8 mouse cellular contexts compared by ENCODE assay signal in the genomic region with DNA sequence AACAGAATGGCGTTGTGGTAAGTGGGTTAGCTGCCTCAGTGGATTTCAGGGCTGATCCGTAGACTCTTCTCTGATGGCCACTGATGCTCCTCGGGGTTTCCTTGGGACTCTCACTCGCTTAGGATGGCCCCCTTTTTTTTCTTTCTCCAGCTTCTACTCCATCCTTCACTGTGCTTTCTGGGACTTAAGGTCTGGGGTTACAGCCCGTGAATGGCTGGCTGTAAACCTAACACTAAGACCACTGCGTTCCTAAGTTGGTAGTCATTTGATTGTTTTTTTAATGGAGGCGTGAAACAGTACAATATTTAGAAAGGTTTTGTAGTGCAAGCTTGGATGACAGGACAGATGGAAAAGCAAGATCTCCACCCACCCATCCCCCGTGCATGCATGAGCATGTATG. TPM values are rescaled to one million over a fixed set of nuclear protein-coding genes. Genes with fewer than 3 reads are reported as not detected.
DNase-seq lines count a peak whose midpoint lies in the region; ATAC-seq and TF ChIP-seq lines count a peak whose summit lies in the region.

No protein-coding gene starts in this region.

- H3K4me3 ChIP-seq in ES-E14 (ENCODE audit: insufficient read depth in 1 of 2, low read depth in 1 of 2, low read length in 2 of 2, poor library complexity in 1 of 2, severe bottlenecking in 1 of 2) = peak overlapping the region; percentile 84 to 90; a peak in 3 of 4 replicates
- H3K4me3 ChIP-seq in forebrain, postnatal 0 days (ENCODE audit: low read depth, low read length) = peak overlapping the region; percentile 95
- peak overlapping the region; percentile 56; the same call in 1 of the 2 replicates for H3K4me3 ChIP-seq in macrophage (ENCODE audit: inconsistent target)

- peaks cover 12% of the 10 kb centered on the region; the same call in 1 of the 2 replicates for H3K79me2 ChIP-seq in macrophage (ENCODE audit: inconsistent target)

- ATAC-seq in forebrain, postnatal 0 days = no peak

- no peaks in the 10 kb centered on the region for H3K27me3 ChIP-seq in forebrain, postnatal 0 days (ENCODE audit: insufficient read depth, low read length)

- no peaks in the 10 kb centered on the region for H3K9me3 ChIP-seq in ES-E14 (ENCODE audit: control insufficient read depth, insufficient read depth, low read depth, low read length)
- no peaks in the 10 kb centered on the region for H3K9me3 ChIP-seq in forebrain, postnatal 0 days (ENCODE audit: low read length)

- H3K4me2 ChIP-seq in forebrain, postnatal 0 days (ENCODE audit: low read depth) = peak overlapping the region; percentile 92

- TF ChIP-seq CTCF in forebrain, postnatal 0 days (IDR thresholded peaks at IDR 0.05; ENCODE audit: low read depth) = no peak

- DNase-seq in heart, adult 11 months = peak; percentile 80
- DNase-seq in heart, adult 18-20 months = no peak
- DNase-seq in ES-E14 (ENCODE audit: low read depth, low spot score) = no peak
- no peak for DNase-seq in forebrain, postnatal 0 days
- DNase-seq in layer of hippocampus, adult 11-12 months (ENCODE audit: low spot score) = no peak
- no peak for DNase-seq in natural killer cell, adult 2 months (ENCODE audit: low spot score in 2 of 2)
- DNase-seq in adrenal gland, postnatal 36 days = no peak

- 21% methylated on average over 8 of the region's 8 CpGs for WGBS in forebrain, postnatal 0 days
- 47% methylated on average over 8 of the region's 8 CpGs for WGBS in macrophage (ENCODE audit: missing documents)

- in situ Hi-C loops in ES-E14 (cut with MboI; ENCODE audit: low sequenced_read_pairs in 2 of 2, unreplicated experiment in 2 of 2) = no loop called here

- H3K36me3 ChIP-seq in ES-E14 (ENCODE audit: control insufficient read depth, insufficient read depth, low read length, poor library complexity, severe bottlenecking) (no peaks in the 10 kb centered on the region), macrophage (ENCODE audit: inconsistent target) (no peaks in the 10 kb centered on the region)
- H3K36me3 ChIP-seq in forebrain, postnatal 0 days (ENCODE audit: insufficient read depth) = no peaks in the 10 kb centered on the region

- peak overlapping the region; percentile 93; the same call in 1 of the 2 replicates for H3K9ac ChIP-seq in ES-E14 (ENCODE audit: insufficient read depth, low read depth, low read length, poor library complexity, severe bottlenecking)
- peak overlapping the region; percentile 68 for H3K9ac ChIP-seq in forebrain, postnatal 0 days

- no peak overlapping the region for H3K27ac ChIP-seq in ES-E14 (ENCODE audit: insufficient read depth, low read depth, low read length, poor library complexity, severe bottlenecking)
- peak overlapping the region; percentile 76; the same call in 1 of the 2 replicates for H3K27ac ChIP-seq in forebrain, postnatal 0 days (ENCODE audit: low read depth, low read length)
- H3K27ac ChIP-seq in macrophage = no peak overlapping the region

- peaks cover 2 to 8% of the 10 kb centered on the region in 2 experiments; a peak in 1 of 4 replicates for H3K4me1 ChIP-seq in ES-E14 (ENCODE audit: control insufficient read depth in 2 of 2, insufficient read depth in 2 of 2, low read length in 2 of 2, poor library complexity in 1 of 2)
- H3K4me1 ChIP-seq in forebrain, postnatal 0 days (ENCODE audit: insufficient read depth) = peaks cover 11% of the 10 kb centered on the region; the same call in 1 of the 2 replicates

TF ChIP-seq in ES-E14, 5 proteins besides CTCF, POLR2A, EP300 and RAD21:
- TF ChIP-seq CHD2 (IDR thresholded peaks at IDR 0.05; ENCODE audit: low read depth, low read length) = no peak
- TF ChIP-seq ZNF384 (IDR thresholded peaks at IDR 0.05; ENCODE audit: low read depth, low read length) = no peak
- TF ChIP-seq HCFC1 (IDR thresholded peaks at IDR 0.05; ENCODE audit: borderline replicate concordance, insufficient read depth, low read length) = no peak
- TF ChIP-seq MAFK (IDR thresholded peaks at IDR 0.05; ENCODE audit: insufficient read depth, low read depth, low read length) = no peak
- TF ChIP-seq ZC3H11A (IDR thresholded peaks at IDR 0.05; ENCODE audit: borderline replicate concordance, low read depth, low read length) = no peak

RNA-seq across cellular contexts. Expression of gene Rcl1, which starts 0.9 kb away (rescaled TPM):
- total RNA-seq in heart, adult 18-20 months (2021) = 1 to 10 TPM; 4.2 to 5.9 TPM
- 53.6 and 70.5 TPM in 2 replicates for total RNA-seq in ES-E14 (2012; rRNA removed)
- 22.3 and 24.0 TPM in 2 replicates for total RNA-seq in forebrain, postnatal 0 days (2014; rRNA removed)
- polyA plus RNA-seq in forebrain, postnatal 0 days (2015; fragmentation: Nextera tagmentation; extraction: Ambion mirVana) = 29.6 and 31.8 TPM in 2 replicates
- 10 to 100 TPM in 1 of 26 experiments, 1 to 10 TPM in 25; 2.9 to 11.7 (median 5.0) TPM for total RNA-seq in macrophage (2018; cell fraction: chromatin; rRNA removed)
- 10 to 100 TPM in 2 of 26 experiments, 1 to 10 TPM in 24; 4.2 to 11.2 (median 6.0) TPM for total RNA-seq in macrophage (2018; cell fraction: cytosol; rRNA removed)
- 10 to 100 TPM in 2 of 26 experiments, 1 to 10 TPM in 24; 2.4 to 12.9 (median 4.3) TPM for total RNA-seq in macrophage (2018; cell fraction: nucleus; rRNA removed)
- polyA plus RNA-seq in macrophage (2018) = 5.0 to 11.9 TPM (median 5.2 TPM) in 3 replicates
- total RNA-seq in adrenal gland, postnatal 36 days (2021) = 10 to 100 TPM; 25.8 to 30.1 TPM

RNA-seq across cellular contexts. Expression of gene Ak3, which starts 52.5 kb away (rescaled TPM):
- 10 to 100 TPM; 90.8 TPM for total RNA-seq in heart, adult 18-20 months (2021)
- 13.8 and 14.0 TPM in 2 replicates for total RNA-seq in ES-E14 (2012; rRNA removed)
- 62.5 and 76.5 TPM in 2 replicates for total RNA-seq in forebrain, postnatal 0 days (2014; rRNA removed)
- 58.0 and 68.2 TPM in 2 replicates for polyA plus RNA-seq in forebrain, postnatal 0 days (2015; fragmentation: Nextera tagmentation; extraction: Ambion mirVana)
- total RNA-seq in macrophage (2018; cell fraction: chromatin; rRNA removed) = 10 to 100 TPM in 12 of 26 experiments, 1 to 10 TPM in 13, under 1 TPM in 1; 0.87 to 21.2 (median 9.4) TPM
- 10 to 100 TPM; 24.5 to 50.9 (median 33.1) TPM for total RNA-seq in macrophage (2018; cell fraction: cytosol; rRNA removed)
- 10 to 100 TPM in 18 of 26 experiments, 1 to 10 TPM in 8; 6.2 to 27.5 (median 12.2) TPM for total RNA-seq in macrophage (2018; cell fraction: nucleus; rRNA removed)
- 36.0 to 43.1 TPM (median 41.6 TPM) in 3 replicates for polyA plus RNA-seq in macrophage (2018)
- total RNA-seq in adrenal gland, postnatal 36 days (2021) = 100 to 1,000 TPM; 146 to 253 TPM
